Mouse (Mus musculus): ENCODE results near the gene Spint2.

Spint2 gene

DNA sequence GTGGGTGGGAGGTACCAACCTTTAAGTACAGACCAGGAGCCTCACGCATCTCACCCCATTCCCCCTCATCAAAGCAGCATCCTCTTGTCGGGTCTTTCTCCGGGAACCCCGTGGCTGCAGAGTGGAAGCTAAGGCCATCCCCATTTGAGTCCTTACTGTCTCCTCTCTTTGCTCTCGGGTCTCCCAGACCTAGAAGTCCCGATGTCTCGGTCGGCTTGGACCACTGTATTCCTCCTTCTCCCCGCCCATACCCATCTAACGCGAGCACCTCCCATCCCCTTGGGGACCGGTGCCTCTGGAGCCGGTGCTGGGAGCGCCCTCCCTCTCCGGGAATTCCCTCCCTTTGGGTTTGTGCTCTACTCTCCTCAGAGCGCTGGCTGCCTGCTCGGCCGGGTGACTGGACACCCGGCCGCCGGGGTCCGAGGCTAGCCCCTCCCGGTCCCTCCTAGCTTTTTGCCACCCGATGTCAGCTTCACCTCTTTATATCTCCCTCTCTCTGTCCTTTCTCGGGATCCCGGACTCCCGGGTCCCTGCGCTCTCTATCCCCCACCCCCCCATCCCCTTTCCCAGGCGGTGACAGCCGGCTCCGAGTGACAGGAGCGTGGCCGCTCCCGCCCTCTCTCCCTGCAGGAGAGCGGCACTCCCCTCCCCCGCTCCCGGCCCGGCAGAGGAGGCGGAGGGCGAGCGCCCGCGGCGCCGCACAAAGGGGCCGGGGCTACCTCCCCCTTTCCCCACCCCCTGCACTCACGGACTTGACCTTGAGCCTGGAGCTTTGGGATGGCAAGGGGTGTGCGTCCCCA, 23.0 kb upstream of the Spint2 start:
- DNase-seq (ENCODE audit: low read depth, low spot score) = no peak

DNA sequence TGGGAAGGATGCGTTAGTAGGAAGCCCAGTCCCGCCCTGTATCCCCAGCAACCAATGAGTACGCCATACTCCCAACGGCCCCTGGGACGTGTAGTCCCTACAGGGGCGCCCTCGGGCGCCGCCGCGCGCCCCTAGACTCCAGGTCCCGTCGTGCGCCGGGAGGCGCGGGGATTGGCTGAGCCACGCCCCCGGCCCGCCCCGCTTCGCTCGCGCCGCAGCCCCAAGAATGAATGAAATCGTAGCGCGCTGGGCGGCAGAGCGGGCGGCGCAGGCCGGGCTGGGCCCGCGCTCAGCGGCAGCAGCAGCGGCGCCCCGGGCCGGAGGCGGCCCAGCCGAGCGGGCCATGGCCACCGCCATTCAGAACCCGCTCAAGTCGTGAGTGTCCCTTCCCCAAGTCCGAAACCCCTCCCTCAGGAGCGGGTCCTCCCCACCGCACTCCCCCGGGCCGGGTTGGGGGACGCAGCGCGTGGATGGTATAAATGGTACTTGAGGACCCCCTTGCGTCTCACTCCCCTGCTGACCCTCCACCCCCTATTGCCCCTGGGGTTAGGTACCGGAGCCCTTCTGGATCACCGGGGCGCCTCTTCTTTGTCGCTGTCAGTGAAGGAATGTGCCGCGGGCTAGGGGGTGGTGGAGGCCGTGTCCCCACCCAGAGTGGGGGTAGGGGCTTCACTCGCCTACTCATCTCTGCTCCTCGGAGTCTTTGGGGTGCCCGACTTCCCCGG, 22.2 kb upstream of the Spint2 start, which contains the start of gene Dpf1:
Gene Dpf1, plus strand, starts transcription at position 214 of the 725 bp plus-strand sequence.
- peak; percentile 84 for DNase-seq (ENCODE audit: low read depth, low spot score)

DNA sequence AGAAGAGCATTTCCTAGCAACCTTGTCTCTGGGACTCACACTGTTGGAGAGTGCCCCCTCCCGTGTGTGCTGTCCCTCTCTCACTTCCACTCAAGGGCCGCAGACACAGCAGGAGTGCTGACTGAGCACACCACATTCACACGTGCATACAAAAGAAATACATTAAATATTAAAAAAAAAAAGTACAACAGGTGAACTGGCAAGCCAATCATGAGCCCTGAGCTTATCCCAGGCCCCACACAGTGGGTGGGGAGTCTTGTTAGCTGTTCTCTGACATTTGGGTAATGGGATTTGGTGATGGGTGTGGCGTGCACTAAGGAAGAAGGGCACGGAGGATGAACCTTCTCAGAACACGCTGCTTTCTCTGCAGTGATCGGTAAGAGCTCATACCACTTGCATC, 20.9 kb upstream of the Spint2 start:
- DNase-seq (ENCODE audit: low read depth, low spot score) = no peak

DNA sequence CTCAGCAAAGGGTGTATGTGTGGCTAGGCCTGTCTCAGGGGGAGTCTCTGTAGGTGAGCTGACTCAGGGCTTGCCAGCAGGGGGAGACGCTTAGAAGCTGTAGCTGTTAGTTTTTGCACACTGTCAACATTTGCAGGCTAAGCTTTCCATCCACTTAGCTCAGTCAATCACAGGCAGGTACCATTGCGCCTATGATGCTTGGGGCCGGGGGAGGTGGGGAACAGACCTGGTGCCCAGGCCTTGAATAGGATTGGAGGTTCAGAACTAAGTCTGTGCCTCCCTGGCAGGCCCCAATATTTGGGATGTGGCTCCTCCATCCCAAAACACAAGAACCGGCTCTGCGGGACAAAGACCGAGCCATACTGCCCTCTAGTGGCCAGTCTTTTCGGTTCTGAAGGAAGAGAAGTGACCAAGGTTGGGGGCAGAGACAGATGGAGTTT, 19.4 kb upstream of the Spint2 start:
- DNase-seq (ENCODE audit: low read depth, low spot score) = peak; percentile 85

DNA sequence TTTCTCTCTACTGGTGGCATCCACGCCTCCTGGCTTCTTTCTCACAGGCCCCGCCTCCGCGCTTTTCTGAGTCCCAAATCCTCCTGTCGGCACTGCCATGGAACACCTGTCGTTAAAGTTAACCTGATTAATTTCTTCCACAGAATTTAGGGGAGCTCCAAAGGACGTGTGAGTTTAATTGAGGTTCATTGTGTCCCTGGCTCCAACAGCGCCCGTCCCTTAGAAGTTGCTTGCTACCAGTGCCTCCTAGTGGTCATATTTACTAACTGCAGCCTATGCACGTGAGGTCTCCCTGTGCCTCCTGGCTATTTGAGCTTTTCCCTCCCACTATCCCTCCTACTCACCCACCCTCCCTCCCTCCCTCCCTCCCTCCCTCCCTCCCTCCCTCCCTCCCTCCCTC, 15.3 kb upstream of the Spint2 start:
- DNase-seq (ENCODE audit: low read depth, low spot score) = peak; percentile 87

DNA sequence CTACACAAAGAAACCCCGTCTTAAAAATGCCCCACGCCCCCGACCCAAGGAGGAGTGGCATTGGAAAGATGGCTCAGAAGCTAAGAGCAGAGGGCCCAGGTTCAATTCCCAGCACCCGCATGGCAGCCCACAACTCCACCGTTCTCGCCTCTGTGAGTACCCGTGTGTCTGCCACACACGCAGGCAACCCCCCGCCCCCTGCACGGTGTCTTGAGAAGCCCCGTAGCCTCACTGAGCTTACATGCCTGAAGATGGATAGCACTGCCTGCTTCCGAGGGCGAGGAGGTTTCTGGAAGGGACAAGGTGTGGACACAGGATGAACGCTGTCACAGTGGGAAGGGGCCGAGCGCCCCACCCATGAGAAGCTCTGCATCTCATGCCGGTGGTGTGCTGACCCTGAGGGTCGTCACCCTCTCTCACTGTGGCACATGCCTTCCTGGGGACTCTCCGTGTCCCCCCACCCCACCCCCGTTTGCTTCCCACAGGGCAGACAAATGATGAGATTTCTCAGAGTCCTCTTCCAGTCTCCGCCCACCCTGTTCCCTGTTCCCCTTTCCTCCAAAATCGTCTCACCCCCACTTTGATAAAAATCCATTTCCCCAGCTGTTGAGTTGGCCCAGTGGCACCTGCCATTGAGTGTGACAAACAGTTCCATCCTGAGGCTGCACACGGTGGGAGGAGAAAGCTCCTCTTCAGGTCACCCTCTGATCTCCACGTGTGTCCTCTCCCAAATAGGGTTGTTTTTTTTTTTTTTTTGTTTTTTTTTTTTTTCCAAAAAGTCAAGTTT, 14.3 kb upstream of the Spint2 start:
- no peak for DNase-seq (ENCODE audit: low read depth, low spot score)

DNA sequence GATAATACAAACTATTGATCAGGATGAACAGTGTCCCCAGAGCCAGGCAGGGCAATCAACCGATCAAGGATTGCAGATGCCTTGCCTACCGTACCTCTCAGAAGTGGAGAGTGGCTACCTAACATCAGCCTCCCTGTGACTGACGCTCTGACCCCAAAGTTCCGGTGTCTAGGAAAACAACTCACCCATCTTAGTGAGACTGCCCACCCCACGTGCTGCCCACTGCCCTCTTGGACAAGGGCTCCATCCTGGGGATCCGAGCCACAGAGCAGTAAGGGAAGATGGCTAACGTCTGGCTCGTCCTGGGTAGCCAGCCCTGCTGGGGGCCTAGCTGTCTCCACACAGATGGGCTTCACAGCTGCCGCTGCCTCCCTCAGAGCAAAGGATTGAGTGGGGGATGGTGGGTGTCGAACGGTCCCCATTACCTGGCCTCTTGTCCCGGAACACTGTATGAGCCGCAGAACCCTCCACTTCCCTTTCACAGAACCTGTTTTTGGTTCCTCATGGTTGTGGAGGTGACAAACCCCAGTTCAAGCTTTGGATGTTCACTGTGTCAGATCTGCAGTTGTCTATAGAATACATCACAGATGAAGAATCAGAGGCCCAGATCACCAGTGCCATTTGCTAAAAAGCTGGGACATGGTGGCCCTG, 12.5 kb upstream of the Spint2 start:
- no peak for DNase-seq (ENCODE audit: low read depth, low spot score)

DNA sequence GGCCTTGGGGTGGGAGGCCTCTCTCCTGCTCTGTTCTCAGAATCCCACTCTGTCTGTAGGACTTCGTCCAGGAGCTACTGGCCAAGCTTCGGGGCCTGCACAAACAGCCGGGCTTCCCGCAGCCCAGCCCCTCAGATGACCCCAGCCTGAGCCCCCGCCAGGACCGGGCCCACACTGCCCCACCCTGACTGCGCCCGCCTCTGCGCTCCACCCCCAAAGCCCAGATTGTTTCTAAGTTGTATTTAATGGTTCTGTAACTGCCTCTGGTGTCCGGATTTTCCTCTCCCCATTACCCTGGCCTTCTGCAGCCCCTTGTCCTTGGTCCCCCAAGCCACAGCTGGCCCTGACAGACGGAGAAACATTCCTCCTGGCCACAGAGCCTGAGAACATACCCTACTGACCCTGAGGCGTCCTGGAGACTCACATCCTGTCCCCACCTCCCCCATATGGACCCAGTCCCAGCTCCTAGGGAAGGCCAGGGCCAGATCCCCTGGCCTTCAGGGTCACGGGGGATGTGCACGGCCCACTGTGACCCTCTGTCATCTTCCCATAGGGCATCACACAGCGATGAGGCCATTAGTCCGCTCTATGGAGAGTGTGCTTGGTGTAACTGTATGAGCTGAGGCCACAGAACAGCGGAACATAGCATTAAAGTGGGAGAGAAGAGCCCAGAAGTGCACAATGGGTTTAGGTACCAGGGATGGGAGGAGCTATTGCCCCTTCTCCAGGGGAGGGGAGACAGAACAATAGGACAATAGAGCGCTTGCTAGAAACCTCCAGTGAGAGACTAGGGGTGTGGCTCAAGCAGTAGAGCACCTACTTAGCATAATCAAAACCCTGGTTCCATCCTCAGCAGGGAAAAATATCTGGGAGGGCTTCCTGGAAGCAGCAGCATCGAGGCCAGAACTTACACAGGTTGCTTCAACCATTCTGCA, 11.7 kb upstream of the Spint2 start:
- no peak for DNase-seq (ENCODE audit: low read depth, low spot score)

DNA sequence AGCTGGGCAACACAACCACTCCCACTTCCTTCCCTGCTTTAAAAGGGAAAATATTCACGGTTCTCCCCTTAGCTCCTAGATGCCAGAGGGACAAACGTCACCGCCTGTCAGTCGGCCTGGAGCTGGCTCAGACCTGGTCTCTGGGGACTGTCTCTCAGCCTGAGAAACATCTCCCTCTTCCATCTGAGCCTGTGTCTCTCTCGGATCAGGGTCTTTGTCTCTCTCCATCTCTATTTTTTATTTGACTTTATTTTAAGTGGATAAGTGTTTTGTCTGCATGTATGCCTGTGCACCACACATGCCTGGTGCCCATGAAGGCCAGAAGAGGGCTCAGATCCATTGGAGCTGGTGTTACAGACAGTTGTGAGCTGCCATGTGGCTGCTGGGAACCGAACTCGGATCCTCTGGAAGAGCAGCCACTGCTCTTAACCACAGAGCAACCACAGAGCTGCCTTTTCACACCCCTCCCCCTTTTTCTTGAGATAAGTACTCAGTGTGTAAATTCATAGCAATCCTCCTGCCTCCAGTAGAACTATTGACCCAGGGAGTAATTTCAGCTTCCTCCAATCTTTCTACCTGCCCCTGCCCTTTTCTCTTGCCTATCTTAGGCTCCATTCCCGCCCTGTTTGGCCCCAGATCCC, 10.9 kb upstream of the Spint2 start:
- no peak for DNase-seq (ENCODE audit: low read depth, low spot score)

DNA sequence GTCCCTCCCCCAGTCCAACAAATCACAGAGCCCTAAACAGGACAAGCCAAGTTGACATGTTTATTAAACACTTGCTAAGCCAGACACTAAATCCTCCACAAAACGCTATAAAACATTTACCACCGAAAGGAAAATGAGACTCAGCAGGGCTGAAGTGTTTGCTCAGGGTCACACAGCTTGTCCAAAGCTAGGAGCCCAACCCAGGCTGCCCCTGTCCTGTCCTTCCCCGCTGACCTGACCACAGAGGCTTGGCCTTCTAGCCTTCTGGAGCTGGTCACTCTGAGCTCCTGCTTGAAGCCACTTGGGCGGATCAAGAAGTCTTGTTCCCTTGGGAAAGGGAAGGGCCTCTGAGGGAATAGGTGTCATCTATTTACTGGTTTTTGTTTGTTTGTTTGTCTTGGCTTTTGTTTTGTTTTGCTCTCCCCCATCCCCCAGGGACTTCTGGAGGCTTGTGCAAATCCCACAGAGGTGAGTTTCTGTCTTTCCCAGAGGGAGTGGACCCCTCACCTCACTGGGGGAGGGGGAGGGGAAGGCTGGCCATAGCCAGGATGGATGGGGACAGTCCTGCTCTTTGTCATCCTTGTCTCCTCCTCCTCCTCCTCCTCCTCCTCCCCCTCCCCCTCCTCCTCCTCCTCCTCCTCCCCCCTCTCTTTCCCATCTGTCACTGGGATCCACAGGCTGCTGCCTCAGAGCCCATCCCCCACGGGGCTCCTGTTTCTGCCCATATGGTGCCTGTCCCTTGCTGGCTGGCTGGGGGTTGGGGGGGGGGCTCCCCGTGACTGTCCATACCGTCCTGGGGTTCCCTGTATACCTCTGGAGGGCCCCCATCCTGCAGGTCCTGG, 10.1 kb upstream of the Spint2 start:
- DNase-seq (ENCODE audit: low read depth, low spot score) = no peak

DNA sequence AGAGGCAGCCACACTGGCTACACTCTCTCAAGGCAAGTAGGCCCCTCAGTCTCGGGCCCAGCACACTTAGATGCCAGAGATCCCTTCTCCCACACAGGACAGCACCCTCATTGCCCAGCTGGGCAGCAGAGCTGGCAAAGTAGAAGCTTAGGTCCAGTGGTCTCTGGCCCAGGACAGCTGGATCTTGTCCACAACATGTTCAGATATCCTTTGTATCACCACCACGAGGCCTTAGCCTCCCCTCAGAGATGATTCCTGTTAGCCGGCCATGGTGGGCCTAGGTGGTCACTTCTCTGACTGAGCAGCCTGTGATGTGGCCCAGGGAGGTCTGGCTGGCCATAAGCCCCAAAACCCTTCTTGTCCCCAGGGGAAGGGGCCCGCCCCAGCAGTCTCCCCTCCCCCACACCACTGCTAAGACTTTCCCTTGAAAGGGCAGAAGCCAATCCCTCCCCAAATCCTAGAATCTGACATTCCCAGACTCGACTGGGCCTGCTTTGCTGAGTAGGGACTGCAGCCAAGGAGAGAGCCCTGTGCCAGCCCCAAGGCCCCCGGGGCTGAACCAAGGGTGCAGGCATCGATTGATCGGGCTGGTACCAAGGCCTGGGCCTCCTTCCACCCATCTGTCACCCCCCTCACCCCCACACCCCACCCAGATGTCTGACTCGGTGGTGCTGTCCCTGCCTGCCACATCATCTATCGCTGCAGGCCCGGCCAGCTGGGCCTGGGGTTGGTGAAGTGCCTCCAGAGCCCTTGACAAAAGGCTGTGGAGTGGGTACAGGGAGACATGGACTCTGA, 9.2 kb upstream of the Spint2 start:
- no peak for DNase-seq (ENCODE audit: low read depth, low spot score)

DNA sequence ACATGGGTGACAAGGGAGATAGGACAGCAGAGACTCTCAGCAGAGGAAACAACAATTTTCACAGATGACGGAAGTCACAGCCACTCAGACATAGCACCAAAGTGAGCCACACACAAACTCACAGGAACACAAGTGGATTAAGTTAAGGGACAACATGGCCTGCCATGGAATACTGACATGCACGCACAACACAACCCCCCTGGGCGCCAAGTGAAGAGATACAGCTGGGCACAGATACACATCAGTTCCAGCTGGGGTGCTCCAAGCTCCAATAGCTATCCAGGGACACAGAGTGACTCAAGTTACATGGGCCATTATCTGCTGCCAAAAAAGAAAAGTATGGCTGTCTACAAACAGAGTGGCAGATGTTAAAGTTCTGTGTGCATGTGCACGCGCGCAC, 8.1 kb upstream of the Spint2 start:
- DNase-seq (ENCODE audit: low read depth, low spot score) = no peak

DNA sequence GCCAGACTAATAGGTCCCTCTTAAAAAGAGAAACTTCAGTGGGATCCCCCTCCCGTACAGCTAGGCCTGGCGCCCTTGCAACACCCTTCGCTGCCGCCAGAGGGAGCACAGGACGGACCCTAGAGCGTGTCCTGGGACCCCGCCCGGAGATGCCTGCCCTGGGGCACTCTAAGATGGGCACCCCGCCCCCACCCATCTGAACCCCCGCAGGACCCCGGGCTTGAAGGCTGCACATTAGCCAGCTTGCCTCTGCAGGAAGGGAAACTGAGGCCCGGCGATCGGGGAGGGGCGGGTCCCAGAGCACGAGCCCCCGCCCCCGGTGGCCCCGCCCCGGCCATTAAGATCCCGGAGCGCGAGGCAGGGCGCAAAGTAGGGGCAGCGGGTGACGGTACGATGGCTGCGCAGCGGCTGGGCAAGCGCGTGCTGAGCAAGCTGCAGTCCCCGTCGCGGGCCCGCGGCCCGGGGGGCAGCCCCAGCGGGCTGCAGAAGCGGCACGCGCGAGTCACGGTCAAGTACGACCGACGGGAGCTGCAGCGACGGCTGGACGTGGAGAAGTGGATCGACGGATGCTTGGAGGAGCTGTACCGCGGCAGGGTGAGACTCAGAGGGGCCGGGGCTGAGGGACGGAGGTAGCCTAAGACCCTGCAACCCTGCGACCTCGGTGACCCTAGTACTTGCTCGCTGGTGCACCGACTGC, 7.4 kb upstream of the Spint2 start, which contains the start of gene Ppp1r14a:
Gene Ppp1r14a, plus strand, starts transcription at position 367 of the 697 bp plus-strand sequence.
- peak; percentile 82 for DNase-seq (ENCODE audit: low read depth, low spot score)

DNA sequence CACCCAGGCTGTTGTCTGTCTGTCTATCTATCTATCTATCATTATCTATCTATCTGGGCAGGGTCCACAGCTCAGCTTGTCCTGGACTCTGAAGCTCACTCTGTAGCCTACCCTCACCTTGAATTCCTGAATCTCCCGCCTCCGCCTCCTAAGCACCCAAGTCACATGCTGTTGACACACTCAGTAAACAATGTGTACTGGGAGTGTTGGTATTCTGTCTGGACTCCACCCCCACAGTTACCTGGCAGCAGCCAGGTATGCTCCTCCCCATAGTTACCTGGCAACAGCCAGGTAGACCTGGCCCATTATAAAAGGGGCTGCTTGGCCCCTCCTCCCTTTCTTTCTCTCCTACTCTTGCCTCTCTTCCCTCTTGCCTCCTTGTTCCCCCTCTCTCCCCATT, 6.4 kb upstream of the Spint2 start:
- DNase-seq (ENCODE audit: low read depth, low spot score) = no peak

DNA sequence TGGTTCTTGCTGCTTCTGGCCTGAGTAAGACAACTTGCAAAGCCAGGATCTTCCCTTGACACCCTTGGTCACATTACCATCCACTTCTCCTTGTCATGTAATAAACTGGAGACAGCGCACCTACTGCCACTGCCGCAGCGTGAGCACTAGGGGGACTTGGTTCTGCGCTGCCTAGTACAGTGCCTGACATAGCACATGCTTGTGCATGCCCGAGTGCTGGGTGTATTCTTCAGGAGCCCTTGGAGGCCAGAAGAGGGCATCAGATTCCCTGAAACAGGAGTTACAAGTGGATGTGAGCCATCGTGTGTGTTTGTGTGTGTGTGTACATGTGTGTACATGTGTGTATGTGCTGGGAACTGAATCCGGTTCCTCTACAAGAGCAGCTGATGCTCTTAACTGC, 5.8 kb upstream of the Spint2 start:
- no peak for DNase-seq (ENCODE audit: low read depth, low spot score)

DNA sequence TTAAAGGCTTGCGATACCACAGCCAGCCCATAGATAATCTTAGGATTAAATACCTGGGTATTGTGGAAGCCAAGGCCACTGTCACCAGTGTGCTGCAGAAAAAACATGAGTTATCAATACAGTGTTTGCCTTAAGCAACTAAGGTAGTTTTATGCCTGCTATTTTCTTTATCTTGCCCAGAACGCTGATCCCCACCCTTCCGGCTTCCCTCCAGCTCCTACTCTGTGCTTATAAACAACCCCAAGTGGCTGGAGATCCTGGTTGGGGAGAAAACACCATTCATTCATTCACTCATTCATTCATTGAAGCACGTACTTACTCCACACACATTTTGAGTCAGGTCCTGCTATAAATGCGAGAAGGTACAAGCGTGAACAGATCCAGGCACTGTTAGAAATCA, 2.8 kb upstream of the Spint2 start:
- no peak for DNase-seq (ENCODE audit: low read depth, low spot score)

DNA sequence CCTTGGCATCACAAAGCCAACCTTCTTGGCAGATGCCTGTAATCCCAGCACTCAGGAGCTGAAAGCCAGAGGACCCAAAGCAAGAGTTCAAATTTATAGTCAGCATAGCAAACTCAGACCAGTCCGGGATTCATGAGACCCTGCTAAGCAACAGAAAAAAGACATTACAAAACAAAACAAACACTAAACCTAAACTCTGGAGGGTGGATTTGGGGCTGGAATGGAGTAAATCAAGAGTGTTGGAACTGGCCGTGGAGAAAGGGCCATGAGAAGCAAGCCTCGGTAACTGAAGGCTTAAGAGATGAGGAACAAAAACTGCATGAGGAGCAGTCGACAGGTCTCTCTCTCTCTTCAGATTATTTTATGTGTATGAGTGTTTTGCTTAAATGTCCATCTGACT, 2.2 kb upstream of the Spint2 start:
- no peak for DNase-seq (ENCODE audit: low read depth, low spot score)

DNA sequence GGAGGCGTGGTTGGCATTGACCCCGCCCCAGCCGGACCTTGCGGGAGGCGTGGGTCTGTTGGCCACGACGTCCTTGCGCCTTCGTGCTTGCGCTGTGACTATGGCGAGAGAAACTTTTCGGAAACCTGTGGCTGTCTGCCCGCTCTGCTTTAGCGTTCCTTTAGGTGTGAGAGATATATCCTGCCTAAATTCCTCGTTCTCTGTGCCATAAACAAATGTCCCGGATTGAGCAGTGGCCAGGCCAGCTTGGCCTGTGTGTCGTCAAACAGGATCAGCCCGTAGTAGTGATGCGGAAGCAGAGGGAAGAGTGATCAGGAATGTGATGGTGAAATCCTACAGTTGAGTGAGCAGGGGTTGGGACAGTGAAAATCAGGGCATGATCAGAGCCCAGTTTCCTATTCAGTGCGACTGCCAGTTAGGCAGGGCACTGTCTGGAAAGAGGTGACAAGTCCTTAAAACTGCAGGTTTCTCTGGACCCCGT, 402 bp upstream of the Spint2 start:
- no peak for DNase-seq (ENCODE audit: low read depth, low spot score)

Measured in mesoderm, embryonic 11.5 days (tissue).